Mouse (Mus musculus) heart, adult 8-10 months (tissue): ENCODE measurements around the gene Cpsf4l. TPM values are rescaled to one million over a fixed set of nuclear protein-coding genes. Genes with fewer than 3 reads are reported as not detected.

Source experiments
- DNase-seq: peaks from one replicate; pipeline ENCODE4 v3.0.0; 2022; ENCODE audit warnings: low spot score
- total RNA-seq, 4 experiments: library from RNA; stranded (reverse); gene quantifications; 2 replicates each; pipeline ENCODE4 v1.2.4; 2022

The Cpsf4l gene
- total RNA-seq, 4 experiments from 2014 or later = not detected

- DNase-seq = no peak
Measured at GRCm38 (mm10) chr11:113735151-113735550, 25.3 kb upstream of the Cpsf4l start.

DNA sequence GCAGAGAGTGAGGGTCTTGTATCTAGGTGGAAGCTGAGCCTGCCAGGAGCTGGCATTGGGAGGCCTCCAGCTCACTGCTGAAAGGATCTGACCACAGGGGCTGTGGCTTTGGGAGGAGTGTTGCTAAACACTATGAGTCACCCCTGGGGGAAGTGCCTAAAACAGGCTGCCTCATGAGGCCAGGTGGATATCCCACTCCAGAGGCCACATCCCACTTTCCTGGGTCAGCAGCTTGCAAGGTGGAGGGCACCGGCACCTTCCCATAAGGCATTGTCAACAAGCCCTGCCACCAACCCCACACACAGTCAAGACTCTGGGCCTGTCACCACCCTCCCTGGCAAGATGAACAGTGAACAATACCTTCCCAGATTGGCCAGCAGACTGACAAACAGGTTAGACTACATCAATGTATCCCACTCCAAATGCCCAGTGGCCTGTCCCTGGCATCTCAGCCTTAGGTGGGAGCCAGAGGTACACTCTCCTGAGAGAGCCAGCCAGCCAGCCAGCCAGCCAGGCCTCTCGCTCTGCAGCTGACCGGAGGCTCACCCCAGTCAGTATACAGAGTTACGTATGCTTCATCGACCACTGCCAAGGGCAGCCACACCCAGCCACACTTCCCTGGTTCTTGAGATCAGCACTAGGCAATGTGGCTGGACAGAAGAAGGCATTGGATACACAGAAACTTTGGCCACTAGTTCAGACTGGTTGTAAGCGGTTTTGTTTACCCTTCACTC is 24.0 kb upstream of the Cpsf4l start:
- no peak for DNase-seq

- no peak for DNase-seq
Measured at GRCm38 (mm10) chr11:113731945-113732612, 22.3 kb upstream of the Cpsf4l start.

GRCm38 (mm10) chr11:113730879-113731278 is 21.1 kb upstream of the Cpsf4l start:
- DNase-seq = no peak

DNA sequence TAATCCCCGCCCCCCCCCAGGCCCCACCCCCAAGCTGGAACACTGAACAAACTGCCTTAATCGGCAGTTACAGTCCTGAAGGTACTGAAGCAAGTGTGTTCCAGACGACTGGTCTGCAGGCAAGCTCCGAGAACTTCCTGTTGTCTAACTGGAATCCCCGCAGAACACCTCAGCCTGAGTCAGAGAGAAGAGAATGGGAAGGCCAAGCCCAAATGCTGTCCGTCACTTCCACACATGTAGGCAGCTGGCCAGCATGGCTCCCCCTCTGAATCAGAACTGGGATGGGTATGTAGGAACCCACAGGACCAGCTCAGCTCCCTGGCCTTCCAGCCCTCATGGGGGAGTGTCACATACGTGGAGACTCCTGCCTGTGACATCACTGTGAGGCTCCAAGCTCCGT is 20.1 kb upstream of the Cpsf4l start:
- DNase-seq = no peak

DNA sequence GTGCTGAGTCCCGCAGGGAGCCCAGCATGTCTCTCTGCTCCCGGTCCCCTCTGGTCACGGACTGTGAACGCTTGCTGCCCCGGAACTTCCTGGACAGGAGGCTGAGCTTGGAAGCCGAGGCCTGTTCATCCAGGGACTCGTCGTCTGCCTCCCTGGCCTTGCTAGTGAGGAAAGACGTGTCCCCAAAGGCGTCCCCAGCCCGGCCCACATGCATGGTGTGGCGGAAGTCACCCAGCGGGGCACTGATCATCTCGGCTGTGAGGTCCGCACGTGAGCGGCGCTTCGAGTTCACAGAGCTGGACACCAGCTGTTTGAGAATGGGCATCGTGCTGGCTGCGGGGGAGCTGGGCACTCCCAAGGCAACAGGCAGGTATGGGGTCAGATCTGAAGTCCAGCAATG is 19.4 kb upstream of the Cpsf4l start:
- DNase-seq = no peak

GRCm38 (mm10) chr11:113727992-113728391 is 18.2 kb upstream of the Cpsf4l start:
- no peak for DNase-seq

DNA sequence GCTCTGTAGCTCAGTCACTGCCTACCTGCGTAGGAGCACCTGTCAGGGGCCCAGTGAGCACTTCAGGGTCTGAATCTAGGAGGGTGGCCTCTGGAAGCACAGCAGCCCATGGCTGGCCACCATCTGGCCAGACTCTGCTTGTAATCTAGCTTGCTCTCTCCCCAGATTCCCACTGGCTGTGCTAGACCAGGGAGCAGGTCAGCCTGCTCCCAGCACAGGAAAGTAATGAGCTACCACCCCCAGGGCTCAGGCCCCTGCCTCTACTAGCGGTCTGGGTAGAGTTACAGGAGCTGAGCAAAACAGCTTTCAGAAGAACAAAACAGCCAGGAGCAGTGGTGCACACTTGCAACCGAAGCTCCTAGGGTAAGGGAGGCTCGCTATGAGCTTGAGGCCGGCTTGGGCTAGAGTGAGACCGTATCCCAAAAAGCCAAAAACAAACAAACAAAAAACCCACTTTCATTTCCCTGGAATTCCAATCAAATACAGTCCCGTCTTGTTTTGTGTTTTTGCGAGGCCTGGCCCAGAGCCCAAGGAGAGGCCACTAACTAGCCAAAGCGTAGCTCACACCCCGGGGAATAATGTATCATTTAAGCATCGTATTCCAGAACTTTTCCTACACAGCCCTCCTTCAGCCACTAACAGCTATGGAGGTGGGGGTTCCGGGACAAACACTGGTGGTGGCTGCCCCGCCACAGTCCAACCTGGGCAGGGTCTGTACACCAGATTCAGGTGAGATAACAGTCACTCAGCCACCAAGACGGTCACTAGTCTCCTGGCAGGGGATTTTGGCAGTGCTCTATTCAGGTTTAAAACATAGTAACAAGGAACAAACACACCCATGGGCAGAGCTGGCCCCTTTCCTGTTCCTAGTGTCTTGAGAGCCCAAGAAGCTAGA is 17.4 kb upstream of the Cpsf4l start:
- DNase-seq = no peak

DNA sequence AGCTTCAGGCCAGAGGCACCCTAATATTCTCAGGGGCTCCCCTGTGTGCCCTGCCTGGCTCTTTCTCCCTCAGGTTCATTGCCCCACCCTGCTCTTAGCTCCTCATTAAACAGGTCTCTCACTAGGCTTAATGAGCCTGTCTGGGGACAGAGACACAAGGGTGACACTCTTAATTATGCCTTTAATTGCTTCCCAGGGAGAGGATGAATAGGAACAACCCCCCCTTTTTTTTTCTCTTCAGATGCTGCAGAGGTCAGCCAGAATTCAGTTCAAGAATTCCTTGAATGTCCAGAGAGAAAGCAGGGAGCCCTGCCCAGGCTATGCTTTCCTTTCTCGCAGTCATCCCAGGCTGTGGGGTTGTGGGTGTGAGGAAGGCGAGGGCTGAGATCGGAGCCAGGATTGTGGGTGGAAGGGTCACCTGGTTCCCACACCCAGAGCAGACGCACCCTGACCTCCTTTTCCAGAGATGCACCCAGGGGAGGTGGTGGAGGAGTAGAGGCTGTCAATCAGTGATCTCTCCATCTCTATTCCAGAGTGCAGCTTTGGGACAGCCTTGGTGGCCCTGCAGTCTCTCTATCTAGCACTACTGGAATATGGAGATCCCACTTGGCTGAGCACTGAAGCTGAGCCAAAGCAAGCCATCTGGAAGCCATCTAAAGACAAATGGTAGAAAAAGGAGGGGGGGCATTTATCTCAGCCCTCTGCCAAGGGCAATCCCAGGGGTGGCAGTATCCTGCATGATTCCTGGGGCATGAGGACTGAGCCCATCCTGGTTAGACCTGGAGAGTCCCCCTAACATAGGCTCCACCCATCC is 15.6 kb upstream of the Cpsf4l start:
- DNase-seq = peak; percentile 53

- no peak for DNase-seq
Measured at GRCm38 (mm10) chr11:113722405-113723090, 12.7 kb upstream of the Cpsf4l start.

- no peak for DNase-seq
Measured at GRCm38 (mm10) chr11:113717767-113718424, 8.1 kb upstream of the Cpsf4l start.

DNA sequence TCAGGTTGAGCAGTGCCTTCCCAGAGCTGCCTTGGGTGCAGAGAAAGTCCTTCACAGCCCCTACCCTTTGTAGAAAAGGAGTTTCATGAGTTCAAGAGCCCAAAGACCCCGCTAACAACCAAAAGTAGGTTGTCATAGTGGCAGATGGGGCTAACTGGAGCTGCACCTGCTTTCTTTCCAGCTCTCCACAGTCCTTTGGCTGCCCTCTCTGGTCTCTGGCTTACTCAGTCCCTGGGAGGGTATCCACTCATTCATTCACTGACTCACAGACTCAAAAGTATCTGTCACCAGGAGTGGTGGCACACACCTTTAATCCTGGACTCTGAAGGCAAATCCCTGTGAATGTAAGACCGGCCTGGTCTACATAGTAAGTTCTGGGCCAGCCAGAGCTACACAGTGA is 6.3 kb upstream of the Cpsf4l start:
- DNase-seq = no peak

DNA sequence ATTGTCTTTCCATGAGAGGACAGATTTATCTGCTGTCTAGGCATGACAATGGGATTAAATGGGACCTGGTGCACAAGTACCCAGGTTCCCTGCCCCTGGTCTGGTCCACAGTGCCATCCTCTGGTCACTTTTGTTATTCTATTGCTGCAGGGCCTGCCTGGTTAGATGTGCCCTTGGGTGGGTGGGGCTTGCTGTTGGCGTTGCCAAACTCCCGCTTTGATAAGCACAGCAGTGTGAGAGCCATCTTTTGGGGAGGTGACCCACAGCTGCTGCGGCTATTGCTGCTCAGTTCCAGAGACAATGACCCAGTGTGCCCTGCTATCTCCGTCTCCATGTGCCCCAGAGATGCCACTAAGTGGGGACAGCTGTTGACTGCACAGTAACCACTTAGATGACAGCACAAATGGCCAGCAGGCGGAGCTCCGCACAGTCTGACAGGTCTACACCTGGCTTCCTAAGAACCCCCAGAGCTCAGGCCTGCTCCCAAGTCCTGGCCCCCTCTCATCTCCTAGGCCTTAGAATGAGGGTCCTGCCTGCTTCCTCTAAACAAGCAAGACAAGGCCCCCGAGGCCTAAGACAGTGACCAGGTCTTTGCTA is 5.4 kb upstream of the Cpsf4l start:
- no peak for DNase-seq

GRCm38 (mm10) chr11:113711061-113711460 is 1.2 kb upstream of the Cpsf4l start:
- DNase-seq = no peak

GRCm38 (mm10) chr11:113710257-113710777 is 500 bp upstream of the Cpsf4l start:
- DNase-seq = no peak

GRCm38 (mm10) chr11:113709272-113709671 is 545 bp downstream of the Cpsf4l start:
- no peak for DNase-seq

- DNase-seq = no peak
Measured at GRCm38 (mm10) chr11:113708629-113709213, 1.1 kb downstream of the Cpsf4l start.

DNA sequence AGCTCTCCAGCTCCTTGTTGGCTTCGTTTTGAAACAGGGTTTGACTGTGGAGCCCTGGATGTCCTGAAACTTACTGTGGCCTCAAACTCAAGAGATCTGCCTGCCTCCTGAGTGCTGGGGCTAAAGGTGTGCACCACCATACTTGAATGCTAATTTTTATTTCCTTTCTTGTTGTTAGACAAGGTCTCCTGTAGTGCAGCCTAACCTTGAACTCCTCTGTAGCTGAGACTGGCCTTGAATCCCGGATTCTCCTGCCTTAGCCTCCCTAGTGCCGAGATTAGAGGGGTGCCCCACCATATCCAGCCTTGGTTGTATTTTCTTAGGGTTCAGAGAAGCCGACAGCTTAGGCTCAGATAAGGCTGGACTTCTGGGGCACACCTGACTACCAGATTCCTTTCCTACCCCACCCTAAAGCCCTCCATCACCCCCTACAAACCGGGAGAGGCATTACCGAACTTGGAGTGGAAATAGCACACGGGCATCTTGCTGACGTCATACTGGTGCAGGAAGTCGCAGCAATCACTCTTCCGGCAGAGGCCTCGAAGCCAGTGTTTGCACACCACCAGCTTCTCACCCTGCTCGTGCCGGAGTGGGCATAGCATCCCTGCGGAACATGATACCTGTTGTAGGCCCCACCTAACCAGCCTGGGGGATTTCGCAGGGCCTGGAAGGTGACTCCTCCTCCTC is 3.7 kb downstream of the Cpsf4l start:
- no peak for DNase-seq

GRCm38 (mm10) chr11:113703758-113704157 is 6.1 kb downstream of the Cpsf4l start:
- peak; percentile 79 for DNase-seq
